Mouse (Mus musculus): ENCODE measurements around the gene Txlng.

DNA sequence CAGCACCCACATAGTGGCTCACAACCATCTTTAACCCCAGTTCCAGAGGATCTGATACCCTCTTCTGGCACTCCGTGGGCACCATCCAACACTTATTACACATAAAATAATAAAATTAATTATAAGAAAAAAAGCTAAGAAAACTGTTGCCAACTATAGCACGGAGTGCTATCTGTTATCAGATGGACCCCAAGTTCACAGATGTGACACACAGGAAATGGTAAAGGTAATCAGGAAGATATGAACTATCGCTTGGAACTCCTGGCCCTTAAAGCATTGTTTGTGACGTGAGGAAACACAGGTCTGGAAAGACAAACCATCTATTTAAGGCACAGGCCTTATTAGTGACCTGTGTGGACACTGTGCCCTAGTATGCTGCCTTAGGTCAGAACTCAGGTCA lies 99.2 kb downstream of the Txlng start:
- TF ChIP-seq POLR2A (IDR thresholded peaks at IDR 0.05; ENCODE audit: insufficient read length, low read depth) (no peak), REST (IDR thresholded peaks at IDR 0.05; ENCODE audit: insufficient read depth, insufficient read length) (no peak), CEBPB (IDR thresholded peaks at IDR 0.05; ENCODE audit: insufficient read depth, poor library complexity, severe bottlenecking) (no peak), MAX (IDR thresholded peaks at IDR 0.05; ENCODE audit: low read depth) (no peak), E2F4 (IDR thresholded peaks at IDR 0.05; ENCODE audit: insufficient read depth) (no peak), POLR2AphosphoS2 (IDR thresholded peaks at IDR 0.05; ENCODE audit: insufficient read length, low read depth) (no peak), MYOD1 (IDR thresholded peaks at IDR 0.05; ENCODE audit: control insufficient read depth in 1 of 3, insufficient read length in 2 of 3, low read depth in 2 of 3) (no peak)
